Mouse (Mus musculus) CH12.LX (cell line): Measurements from ENCODE around the gene Fos.

ENCODE experiments used
- CTCF ChIP-seq, 2 experiments: IDR thresholded peaks in 1 of 2; conservative IDR thresholded peaks in 1 of 2; 2 replicates each; pipeline ENCODE4 v1.5.1; 2011 to 2012; ENCODE audit warnings: low read depth in 2 of 2, low read length in 2 of 2, improper control_type of control experiment in 1 of 2, inconsistent platforms in 1 of 2, mild to moderate bottlenecking in 1 of 2, moderate library complexity in 1 of 2
- POLR2A ChIP-seq: IDR thresholded peaks from 2 replicates; pipeline ENCODE4 v1.6.1; 2011; ENCODE audit warnings: low read depth, mild to moderate bottlenecking, improper control_type of control experiment, low read length
- TBP ChIP-seq: conservative IDR thresholded peaks from 2 replicates; pipeline ENCODE4 v1.6.1; 2011; ENCODE audit warnings: low read depth, low read length, improper control_type of control experiment
- USF1 ChIP-seq: IDR thresholded peaks from 2 replicates; pipeline ENCODE4 v1.6.1; 2014; ENCODE audit warnings: low read depth, mild to moderate bottlenecking, inconsistent platforms, low read length, improper control_type of control experiment

DNA sequence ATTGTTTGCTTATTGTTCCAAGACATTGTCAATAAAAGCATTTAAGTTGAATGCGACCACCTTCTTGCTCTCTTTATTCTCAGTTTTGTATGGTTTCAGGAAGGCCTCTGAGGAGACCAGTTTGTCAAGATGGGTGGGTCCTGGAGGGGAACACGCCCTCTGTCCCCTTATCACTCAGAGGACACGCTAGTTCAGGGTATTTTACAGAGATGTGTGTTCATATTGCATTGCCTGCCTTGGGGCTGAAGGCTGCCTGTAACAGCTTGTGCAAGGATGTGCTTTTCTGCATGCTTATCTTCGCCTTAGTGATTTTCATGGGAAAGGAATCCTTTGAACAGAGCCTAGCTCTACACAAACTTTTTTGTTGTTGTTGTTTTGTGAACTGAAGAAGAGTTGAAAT, 3.5 kb downstream of the Fos start:
- TF ChIP-seq POLR2A, result no peak
- TF ChIP-seq USF1, result no peak
- TF ChIP-seq CTCF (conservative IDR thresholded peaks at IDR 0.05 in 1 of 2, IDR thresholded peaks at IDR 0.05 in 1 of 2; ENCODE audit: low read depth in 2 of 2, low read length in 2 of 2), result no peak
- TF ChIP-seq TBP, result no peak
